In genomic region chr16:94850393-94850792, GRCm38 (mm10) we compare ENCODE assay signal across 16 mouse cellular contexts.
A peak's percentile ranks its signal among the peaks of the same experiment; 100 is the strongest.
DNase-seq lines count a peak whose midpoint lies in the region; ATAC-seq and TF ChIP-seq lines count a peak whose summit lies in the region.
"Had no signal": no experiment of that assay in that cellular context is flagged by ENCODE, and none has a peak within 500 bp of the region (broad histone marks: within the 10 kb centered on the region; RNA-seq: fewer than 3 reads in every experiment).

No protein-coding gene starts in this region.

- 0 out of 2 replicates have a peak, but pooled peaks cover 3% of the 10 kb centered on the region for H3K4me1 ChIP-seq in hindbrain, embryonic 12.5 days
- 0 out of 2 replicates have a peak, but pooled peaks cover 2% of the 10 kb centered on the region for H3K4me1 ChIP-seq in midbrain, embryonic 16.5 days (ENCODE audit: control insufficient read depth, insufficient read depth, low read length)
- H3K4me1 ChIP-seq in lung, postnatal 0 days (ENCODE audit: insufficient read depth, low read depth, low read length): no peaks in the 10 kb centered on the region
- H3K4me1 ChIP-seq: embryonic facial prominence, embryonic 15.5 days had no signal

- peak in 1 of 2 experiments; percentile 48 for DNase-seq in layer of hippocampus, adult 2 months (ENCODE audit: low spot score in 2 of 2)
- DNase-seq in layer of hippocampus, adult 9-11 months: no peak
- peak; percentile 43 for DNase-seq in brain, embryonic 14.5 days (ENCODE audit: low read depth)
- DNase-seq in lung, postnatal 0 days (ENCODE audit: low spot score): no peak
- DNase-seq: cerebellum, adult 11-12 months; heart, postnatal 36 days; kidney, adult 18-20 months; liver, postnatal 0 days; thymus, postnatal 14 days had no signal

- H3K27me3 ChIP-seq in hindbrain, embryonic 12.5 days: no peaks in the 10 kb centered on the region
- H3K27me3 ChIP-seq in midbrain, embryonic 16.5 days (ENCODE audit: control insufficient read depth, insufficient read depth, low read depth, low read length): no peaks in the 10 kb centered on the region
- no peaks in the 10 kb centered on the region for H3K27me3 ChIP-seq in lung, postnatal 0 days (replicated peaks; ENCODE audit: insufficient read depth, low read length)
- H3K27me3 ChIP-seq: embryonic facial prominence, embryonic 15.5 days had no signal

- H3K9me3 ChIP-seq in hindbrain, embryonic 12.5 days (replicated peaks): no peaks in the 10 kb centered on the region
- H3K9me3 ChIP-seq in midbrain, embryonic 16.5 days (replicated peaks; ENCODE audit: control insufficient read depth, low read length, poor library complexity, severe bottlenecking): no peaks in the 10 kb centered on the region
- no peaks in the 10 kb centered on the region for H3K9me3 ChIP-seq in lung, postnatal 0 days (ENCODE audit: low read length)
- H3K9me3 ChIP-seq: embryonic facial prominence, embryonic 15.5 days; heart, embryonic 10.5 days had no signal

- no peak for TF ChIP-seq EP300 in lung, postnatal 0 days (IDR thresholded peaks at IDR 0.05)

- H3K27ac ChIP-seq in layer of hippocampus, adult 2 months: peak overlapping the region; percentile 62; the same call in 1 of the 2 replicates
- H3K27ac ChIP-seq in hindbrain, embryonic 12.5 days: no peak overlapping the region; the same call in 1 of the 2 replicates
- no peak overlapping the region for H3K27ac ChIP-seq in midbrain, embryonic 16.5 days (ENCODE audit: low read length)
- H3K27ac ChIP-seq in lung, postnatal 0 days (ENCODE audit: low read length): no peak overlapping the region
- H3K27ac ChIP-seq: embryonic facial prominence, embryonic 15.5 days; heart, embryonic 10.5 days; macrophage had no signal

- no peak overlapping the region for H3K4me3 ChIP-seq in layer of hippocampus, adult 2 months
- H3K4me3 ChIP-seq in hindbrain, embryonic 12.5 days: no peak overlapping the region
- no peak overlapping the region for H3K4me3 ChIP-seq in midbrain, embryonic 16.5 days (ENCODE audit: low read depth, low read length)
- H3K4me3 ChIP-seq in lung, postnatal 0 days (ENCODE audit: low read depth, low read length): no peak overlapping the region
- H3K4me3 ChIP-seq: embryonic facial prominence, embryonic 15.5 days; heart, embryonic 10.5 days had no signal

- no peaks in the 10 kb centered on the region for H3K36me3 ChIP-seq in hindbrain, embryonic 12.5 days
- no peaks in the 10 kb centered on the region for H3K36me3 ChIP-seq in midbrain, embryonic 16.5 days (ENCODE audit: control insufficient read depth, insufficient read depth, low read length)
- no peaks in the 10 kb centered on the region for H3K36me3 ChIP-seq in lung, postnatal 0 days (ENCODE audit: insufficient read depth, low read length)
- H3K36me3 ChIP-seq: embryonic facial prominence, embryonic 15.5 days; heart, embryonic 10.5 days had no signal

- no peak for TF ChIP-seq POLR2A in brain, embryonic 14.5 days (IDR thresholded peaks at IDR 0.05; ENCODE audit: borderline replicate concordance, extremely low read depth, insufficient read depth, insufficient read length, poor library complexity, severe bottlenecking)

- H3K4me2 ChIP-seq in hindbrain, embryonic 12.5 days (replicated peaks): 0 out of 2 replicates have a peak overlapping the region, but pooled peaks have one; percentile 9
- peak overlapping the region; percentile 1; the same call in 1 of the 2 replicates for H3K4me2 ChIP-seq in midbrain, embryonic 16.5 days (ENCODE audit: low read length)
- no peak overlapping the region for H3K4me2 ChIP-seq in lung, postnatal 0 days (replicated peaks; ENCODE audit: low read depth, low read length)
- H3K4me2 ChIP-seq: embryonic facial prominence, embryonic 15.5 days had no signal

- WGBS in hindbrain, embryonic 12.5 days: 35% methylated on average over 14 of the region's 14 CpGs
- WGBS in midbrain, embryonic 16.5 days: 37% methylated on average over 14 of the region's 14 CpGs
- WGBS in lung, postnatal 0 days: 35% methylated on average over 14 of the region's 14 CpGs

- no peak for ATAC-seq in hindbrain, embryonic 12.5 days (ENCODE audit: low FRiP score)
- 0 out of 2 replicates have a peak, but pooled peaks have one; percentile 50 for ATAC-seq in midbrain, embryonic 16.5 days
- ATAC-seq in erythroblast, adult 5-6 weeks (replicated peaks; ENCODE audit: low FRiP score, poor library complexity, severe bottlenecking): no peak
- ATAC-seq in lung, postnatal 0 days: no peak
- ATAC-seq: activated CD4-positive, CD25-positive, alpha-beta regulatory T cell, adult 4 months; liver, postnatal 0 days had no signal

- no peak overlapping the region for H3K9ac ChIP-seq in hindbrain, embryonic 12.5 days
- H3K9ac ChIP-seq in midbrain, embryonic 16.5 days (ENCODE audit: low read depth, low read length): no peak overlapping the region
- no peak overlapping the region for H3K9ac ChIP-seq in lung, postnatal 0 days (replicated peaks; ENCODE audit: low read depth)
- H3K9ac ChIP-seq: embryonic facial prominence, embryonic 15.5 days; liver, postnatal 0 days had no signal

- no peak for TF ChIP-seq CTCF in layer of hippocampus, adult 2 months (conservative IDR thresholded peaks at IDR 0.05)
- no peak for TF ChIP-seq CTCF in brain, embryonic 14.5 days (IDR thresholded peaks at IDR 0.05; ENCODE audit: borderline replicate concordance, extremely low read depth, insufficient read depth, insufficient read length)
- no peak for TF ChIP-seq CTCF in lung, postnatal 0 days (IDR thresholded peaks at IDR 0.05)
